Mouse (Mus musculus): ENCODE measurements around the gene Cirbp. TPM values are rescaled to one million over a fixed set of nuclear protein-coding genes. Genes with fewer than 3 reads are reported as not detected.

Cirbp gene
- total and polyA plus RNA-seq, 2 experiments from 2014 or later = 121 to 330 TPM

GRCm38 (mm10) chr10:80149291-80150225 lies 16.2 kb upstream of the Cirbp start:
- peak; percentile 77 for ATAC-seq (ENCODE audit: insufficient read depth, low read depth)
- peak; percentile 99 for DNase-seq (ENCODE audit: low spot score)
- TF ChIP-seq CTCF (IDR thresholded peaks at IDR 0.05; ENCODE audit: low read depth) (no peak), EP300 (IDR thresholded peaks at IDR 0.05; ENCODE audit: low read depth) (peak; percentile 54)
- under 1% methylated on average over 88 of the region's 88 CpGs for WGBS
- H3K27ac ChIP-seq (ENCODE audit: low read depth) = peak overlapping the region; percentile 99
- peak overlapping the region; percentile 85 for H3K4me2 ChIP-seq (ENCODE audit: low read depth, low read length)
- H3K9ac ChIP-seq (replicated peaks; ENCODE audit: low read depth, low read length) = peak overlapping the region; percentile 95
- no peaks in the 10 kb centered on the region for H3K27me3 ChIP-seq (ENCODE audit: control insufficient read depth, insufficient read depth, low read length)
- H3K9me3 ChIP-seq (replicated peaks; ENCODE audit: control insufficient read depth, low read length) = no peaks in the 10 kb centered on the region
- H3K4me1 ChIP-seq (ENCODE audit: control insufficient read depth, insufficient read depth) = peaks cover 45% of the 10 kb centered on the region
- peak overlapping the region; percentile 90 for H3K4me3 ChIP-seq (ENCODE audit: low read depth, low read length)
- peaks cover 51% of the 10 kb centered on the region for H3K36me3 ChIP-seq (replicated peaks; ENCODE audit: control insufficient read depth, insufficient read depth, low read length)

- TF ChIP-seq CTCF (IDR thresholded peaks at IDR 0.05; ENCODE audit: low read depth) (no peak), EP300 (IDR thresholded peaks at IDR 0.05; ENCODE audit: low read depth) (no peak; the same call in 1 of the 2 replicates)
- no peaks in the 10 kb centered on the region for H3K27me3 ChIP-seq (ENCODE audit: control insufficient read depth, insufficient read depth, low read length)
- WGBS = 1% methylated on average over 49 of the region's 71 CpGs
- H3K4me1 ChIP-seq (ENCODE audit: control insufficient read depth, insufficient read depth) = peaks cover 45% of the 10 kb centered on the region
- H3K9ac ChIP-seq (replicated peaks; ENCODE audit: low read depth, low read length) = peak overlapping the region; percentile 95
- ATAC-seq (ENCODE audit: insufficient read depth, low read depth) = no peak
- peak overlapping the region; percentile 90 for H3K4me3 ChIP-seq (ENCODE audit: low read depth, low read length)
- peak overlapping the region; percentile 85 for H3K4me2 ChIP-seq (ENCODE audit: low read depth, low read length)
- peaks cover 51% of the 10 kb centered on the region for H3K36me3 ChIP-seq (replicated peaks; ENCODE audit: control insufficient read depth, insufficient read depth, low read length)
- peak overlapping the region; percentile 99 for H3K27ac ChIP-seq (ENCODE audit: low read depth)
- peak; percentile 44 for DNase-seq (ENCODE audit: low spot score)
- H3K9me3 ChIP-seq (replicated peaks; ENCODE audit: control insufficient read depth, low read length) = no peaks in the 10 kb centered on the region
Observed at GRCm38 (mm10) chr10:80150226-80151210, 15.3 kb upstream of the Cirbp start.

GRCm38 (mm10) chr10:80151211-80152034 lies 14.4 kb upstream of the Cirbp start:
- 1% methylated on average over 24 of the region's 26 CpGs for WGBS
- Histone ChIP-seq H3K27ac (ENCODE audit: low read depth) (peak overlapping the region; percentile 99), H3K4me1 (ENCODE audit: control insufficient read depth, insufficient read depth) (peaks cover 39% of the 10 kb centered on the region), H3K27me3 (ENCODE audit: control insufficient read depth, insufficient read depth, low read length) (no peaks in the 10 kb centered on the region), H3K4me3 (ENCODE audit: low read depth, low read length) (peak overlapping the region; percentile 90), H3K9ac (replicated peaks; ENCODE audit: low read depth, low read length) (peak overlapping the region; percentile 95), H3K9me3 (replicated peaks; ENCODE audit: control insufficient read depth, low read length) (no peaks in the 10 kb centered on the region), H3K36me3 (replicated peaks; ENCODE audit: control insufficient read depth, insufficient read depth, low read length) (peaks cover 54% of the 10 kb centered on the region), H3K4me2 (ENCODE audit: low read depth, low read length) (peak overlapping the region; percentile 85)
- DNase-seq (ENCODE audit: low spot score) (peak; percentile 75), ATAC-seq (ENCODE audit: insufficient read depth, low read depth) (no peak)
- TF ChIP-seq CTCF (IDR thresholded peaks at IDR 0.05; ENCODE audit: low read depth) = no peak
- TF ChIP-seq EP300 (IDR thresholded peaks at IDR 0.05; ENCODE audit: low read depth) = no peak; the same call in 1 of the 2 replicates

- no peak for TF ChIP-seq CTCF (IDR thresholded peaks at IDR 0.05; ENCODE audit: low read depth)
- TF ChIP-seq EP300 (IDR thresholded peaks at IDR 0.05; ENCODE audit: low read depth) = no peak
- peak; percentile 80 for DNase-seq (ENCODE audit: low spot score)
Observed at GRCm38 (mm10) chr10:80152071-80152872, 13.5 kb upstream of the Cirbp start.

More at GRCm38 (mm10) chr10:80152071-80152872, 13.5 kb upstream of the Cirbp start:
- Histone ChIP-seq H3K9me3 (replicated peaks; ENCODE audit: control insufficient read depth, low read length) (no peaks in the 10 kb centered on the region), H3K36me3 (replicated peaks; ENCODE audit: control insufficient read depth, insufficient read depth, low read length) (peaks cover 63% of the 10 kb centered on the region), H3K4me2 (ENCODE audit: low read depth, low read length) (peak overlapping the region; percentile 85), H3K27me3 (ENCODE audit: control insufficient read depth, insufficient read depth, low read length) (no peaks in the 10 kb centered on the region), H3K4me3 (ENCODE audit: low read depth, low read length) (peak overlapping the region; percentile 90), H3K9ac (replicated peaks; ENCODE audit: low read depth, low read length) (peak overlapping the region; percentile 95), H3K27ac (ENCODE audit: low read depth) (peak overlapping the region; percentile 99), H3K4me1 (ENCODE audit: control insufficient read depth, insufficient read depth) (peaks cover 37% of the 10 kb centered on the region)
- 5% methylated on average over 15 of the region's 15 CpGs for WGBS
- no peak for ATAC-seq (ENCODE audit: insufficient read depth, low read depth)

All from heart, postnatal 0 days (tissue).